Mouse (Mus musculus) stomach, embryonic 15.5 days (tissue): ENCODE results near the gene Olfr630. TPM values are rescaled to one million over a fixed set of nuclear protein-coding genes. Genes with fewer than 3 reads are reported as not detected.
"Not testable (repeated sequence)": the region's sequence is repeated elsewhere in the genome, so short reads cannot be mapped to it uniquely, and the experiment has no call there.

Source experiments
- ATAC-seq: fragments of 200-750 bp; cut with Nextera tagmentation; 2 replicates; pipeline ENCODE4 v1.8.0; 2017; ENCODE audit warnings: low read depth, moderate number of reproducible peaks, moderate TSS enrichment; ENCODE audit not compliant: insufficient read depth, low FRiP score
- H3K27ac ChIP-seq: fragments of 300-500 bp; sonication (generic); 2 replicates; pipeline ENCODE4 v1.5.1; 2015; ENCODE audit warnings: mild to moderate bottlenecking, inconsistent platforms
- H3K27me3 ChIP-seq: fragments of 300-500 bp; sonication (generic); replicated peaks from 2 replicates; pipeline ENCODE4 v1.6.1; 2015; ENCODE audit warnings: inconsistent platforms
- H3K36me3 ChIP-seq: fragments of 300-500 bp; sonication (generic); 2 replicates; pipeline ENCODE4 v1.6.1; 2015; ENCODE audit warnings: inconsistent platforms
- H3K4me1 ChIP-seq: fragments of 300-500 bp; sonication (generic); 2 replicates; pipeline ENCODE4 v1.6.1; 2015; ENCODE audit warnings: inconsistent platforms
- H3K4me2 ChIP-seq: fragments of 300-500 bp; sonication (generic); 2 replicates; pipeline ENCODE4 v1.6.1; 2015; ENCODE audit warnings: mild to moderate bottlenecking, inconsistent platforms
- H3K4me3 ChIP-seq: fragments of 300-500 bp; sonication (generic); replicated peaks from 2 replicates; pipeline ENCODE4 v1.5.1; 2015; ENCODE audit warnings: inconsistent platforms
- H3K9ac ChIP-seq: fragments of 300-500 bp; sonication (generic); 2 replicates; pipeline ENCODE4 v1.6.1; 2015; ENCODE audit warnings: inconsistent platforms
- H3K9me3 ChIP-seq: fragments of 300-500 bp; sonication (generic); 2 replicates; pipeline ENCODE4 v1.6.1; 2016; ENCODE audit warnings: inconsistent platforms
- WGBS: fragments of 180-500 bp; shearing (Covaris S2); methylation state at CpG from one replicate; pipeline ENCODE4 v1.1.7; 2015; 5-methylcytosine and 5-hydroxymethylcytosine counted together
- polyA plus RNA-seq: library from polyadenylated mRNA; unstranded; fragments of >200 nt; fragmentation: Nextera tagmentation; extraction: Ambion mirVana; gene quantifications from 2 replicates; pipeline ENCODE4 v1.2.1, GENCODE M21; 2015

Olfr630 gene
- polyA plus RNA-seq: not detected in 2 replicates

DNA sequence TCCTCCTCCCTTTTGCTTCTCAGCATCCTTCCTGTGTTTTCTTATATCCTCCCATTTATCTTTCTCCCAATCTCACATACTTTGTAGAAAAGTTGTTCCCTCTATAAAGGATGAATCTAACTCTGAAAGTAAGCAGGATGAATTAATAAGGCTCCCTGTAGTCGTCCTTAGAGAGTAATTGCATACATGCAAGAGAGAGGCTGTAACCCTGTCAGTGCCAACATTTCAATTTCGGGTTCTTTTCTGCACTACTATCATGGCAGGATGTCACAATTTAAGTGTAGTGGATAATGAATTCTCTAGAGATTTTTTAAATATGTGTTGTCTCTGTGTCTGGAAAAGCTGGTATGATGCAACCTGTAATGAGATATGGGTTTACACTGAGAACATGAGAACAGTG is at the start of gene Olfr630:
Olfr630 (minus strand) TSS at position 101 of the 400 bp plus-strand sequence.
- H3K27ac ChIP-seq: no peak within 1 kb of the TSS
- WGBS: 40% methylated on average over 2 of the region's 2 CpGs
- no peaks in the 10 kb centered on the region for H3K9me3 ChIP-seq
- H3K4me1 ChIP-seq: no peaks in the 10 kb centered on the region
- no peak within 1 kb of the TSS for H3K4me3 ChIP-seq
- no peak for ATAC-seq
- H3K27me3 ChIP-seq: no peaks in the 10 kb centered on the region
- no peaks in the 10 kb centered on the region for H3K36me3 ChIP-seq
- no peak within 1 kb of the TSS for H3K4me2 ChIP-seq
- no peak within 1 kb of the TSS for H3K9ac ChIP-seq

DNA sequence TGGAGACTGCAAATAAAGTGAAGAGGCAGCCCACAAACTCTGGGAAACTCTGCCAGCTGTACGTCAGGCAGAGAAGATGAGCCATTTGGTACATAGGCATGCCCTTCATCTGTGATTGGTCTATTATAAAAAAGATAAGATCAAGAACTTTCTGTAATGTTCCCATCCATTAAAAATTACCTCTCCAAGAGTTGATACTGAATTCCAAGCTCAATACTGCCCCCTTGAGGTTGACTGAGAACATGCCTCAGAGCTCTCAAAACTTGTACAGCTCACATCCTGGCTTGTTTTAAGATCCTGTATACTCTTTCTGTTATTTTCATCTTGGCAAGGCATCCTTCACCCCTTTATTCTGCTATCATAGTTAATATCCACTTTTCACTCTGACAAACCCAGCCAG is 49.7 kb upstream of the Olfr630 start:
- no peaks in the 10 kb centered on the region for H3K36me3 ChIP-seq
- H3K27me3 ChIP-seq: no peaks in the 10 kb centered on the region
- no peak overlapping the region for H3K9ac ChIP-seq
- no peaks in the 10 kb centered on the region for H3K9me3 ChIP-seq
- no peak overlapping the region for H3K27ac ChIP-seq
- no peaks in the 10 kb centered on the region for H3K4me1 ChIP-seq
- H3K4me2 ChIP-seq: no peak overlapping the region
- no peak for ATAC-seq
- 58% methylated on average over 1 of the region's 1 CpGs for WGBS
- no peak overlapping the region for H3K4me3 ChIP-seq

DNA sequence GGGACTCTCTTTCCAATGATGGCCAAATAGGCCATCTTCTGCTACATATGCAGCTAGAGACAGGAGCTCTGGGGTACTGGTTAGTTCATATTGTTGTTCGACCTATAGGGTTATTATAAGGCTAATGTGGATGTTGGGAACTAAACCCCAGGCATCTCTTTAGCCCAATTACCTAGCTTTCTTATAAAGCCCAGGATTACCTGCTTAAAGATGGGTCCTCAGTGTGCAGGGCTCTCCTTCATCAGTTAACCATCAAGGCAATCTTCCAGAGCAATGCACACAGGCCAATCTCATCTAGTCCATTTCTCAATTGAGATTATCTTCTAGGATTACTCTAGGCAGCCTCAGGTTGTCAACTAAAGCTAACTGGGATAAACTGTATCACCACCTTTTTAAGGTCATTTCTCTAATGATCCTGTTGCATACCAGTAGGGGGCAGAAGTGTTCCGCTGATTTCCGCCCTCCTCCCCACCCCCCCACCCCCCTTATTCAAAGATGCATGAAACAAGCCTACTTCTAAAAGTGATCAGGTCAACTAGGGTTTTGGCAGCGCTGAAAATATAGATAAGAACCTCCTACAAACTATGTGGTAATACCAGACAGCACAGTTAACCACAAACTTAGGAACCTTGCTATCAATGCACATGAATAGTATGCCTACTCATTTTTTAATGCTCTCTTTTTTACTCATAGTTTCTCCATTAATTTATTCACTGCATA is 35.7 kb upstream of the Olfr630 start:
- no peaks in the 10 kb centered on the region for H3K27me3 ChIP-seq
- H3K27ac ChIP-seq: no peak overlapping the region
- 16% methylated on average over 4 of the region's 4 CpGs for WGBS
- H3K4me3 ChIP-seq: no peak overlapping the region
- ATAC-seq: no peak
- H3K9me3 ChIP-seq: no peaks in the 10 kb centered on the region
- H3K36me3 ChIP-seq: no peaks in the 10 kb centered on the region
- no peaks in the 10 kb centered on the region for H3K4me1 ChIP-seq
- H3K4me2 ChIP-seq: no peak overlapping the region
- no peak overlapping the region for H3K9ac ChIP-seq

DNA sequence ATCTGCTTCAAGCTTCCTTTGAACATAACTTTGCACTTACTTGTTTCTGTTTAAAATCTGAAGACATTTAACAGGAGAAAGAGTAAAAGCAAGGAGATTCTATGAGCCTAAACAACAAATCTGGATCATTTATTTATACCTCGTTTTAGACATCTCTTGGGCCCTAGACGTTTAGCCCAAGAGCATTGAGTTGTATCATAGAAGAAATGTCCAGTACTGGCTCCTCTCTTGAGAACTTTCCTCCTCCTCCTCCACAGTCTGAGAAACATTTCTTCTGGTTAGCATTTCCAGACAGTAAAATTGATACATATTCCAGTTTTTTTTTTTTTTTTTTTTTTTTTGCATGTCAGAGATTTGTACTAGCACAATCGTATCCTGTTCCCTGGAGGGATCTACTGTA is 34.6 kb upstream of the Olfr630 start, which contains the start of gene Olfr67:
Olfr67 (minus strand) TSS at position 101 of the 400 bp plus-strand sequence.
- H3K4me3 ChIP-seq: no peak within 1 kb of the TSS
- no peaks in the 10 kb centered on the region for H3K9me3 ChIP-seq
- no peak within 1 kb of the TSS for H3K27ac ChIP-seq
- H3K4me2 ChIP-seq: no peak within 1 kb of the TSS
- H3K4me1 ChIP-seq: no peaks in the 10 kb centered on the region
- H3K27me3 ChIP-seq: no peaks in the 10 kb centered on the region
- H3K9ac ChIP-seq: no peak within 1 kb of the TSS
- H3K36me3 ChIP-seq: no peaks in the 10 kb centered on the region
- WGBS: 70% methylated on average over 3 of the region's 3 CpGs
- no peak for ATAC-seq

DNA sequence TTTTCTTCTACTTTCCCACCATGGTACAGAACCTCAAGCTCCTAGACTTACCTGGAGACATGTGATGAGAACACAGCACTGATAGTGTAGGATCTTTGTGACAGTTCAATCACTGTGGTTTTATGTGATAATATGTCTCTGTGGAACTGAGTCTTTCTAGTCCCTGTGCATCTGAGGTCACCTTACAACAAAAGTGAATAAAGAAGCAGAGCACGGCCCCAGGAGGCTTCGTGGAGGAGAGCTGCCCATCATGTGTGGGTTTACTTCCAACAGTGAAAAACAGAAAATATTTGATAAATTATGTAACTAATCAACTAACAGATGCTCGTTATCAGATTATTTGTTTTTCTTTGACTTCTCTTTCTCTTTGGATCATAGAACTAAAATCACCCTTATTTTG is 22.5 kb upstream of the Olfr630 start, which contains the start of gene Olfr68:
Olfr68 (minus strand) TSS at position 101 of the 400 bp plus-strand sequence.
- H3K4me2 ChIP-seq: no peak within 1 kb of the TSS
- H3K9me3 ChIP-seq: no peaks in the 10 kb centered on the region
- H3K9ac ChIP-seq: no peak within 1 kb of the TSS
- no peaks in the 10 kb centered on the region for H3K27me3 ChIP-seq
- 75% methylated on average over 3 of the region's 3 CpGs for WGBS
- no peak for ATAC-seq
- no peaks in the 10 kb centered on the region for H3K36me3 ChIP-seq
- no peak within 1 kb of the TSS for H3K4me3 ChIP-seq
- H3K4me1 ChIP-seq: no peaks in the 10 kb centered on the region
- H3K27ac ChIP-seq: no peak within 1 kb of the TSS

DNA sequence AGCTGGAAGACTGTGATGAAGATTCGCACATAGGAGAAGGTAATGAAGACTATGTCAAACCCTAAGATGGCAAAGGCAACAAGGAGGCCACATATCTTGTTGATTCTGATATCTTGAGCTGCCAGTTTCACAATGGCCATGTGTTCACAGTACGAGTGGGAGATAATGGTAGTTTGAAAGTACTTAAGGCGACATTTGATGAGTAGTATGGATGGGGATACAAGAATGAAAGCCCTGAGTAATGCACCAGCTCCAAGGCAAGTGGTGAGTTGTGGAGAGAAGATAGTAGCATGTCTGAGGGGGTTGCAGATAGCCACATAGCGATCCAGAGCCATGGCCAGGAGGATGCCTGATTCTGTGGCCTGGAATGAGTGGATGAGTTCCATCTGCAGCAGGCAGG is 20.5 kb upstream of the Olfr630 start:
- not testable (repeated sequence) for H3K27ac ChIP-seq, H3K27me3 ChIP-seq, H3K4me1 ChIP-seq, H3K9ac ChIP-seq, H3K4me2 ChIP-seq, H3K9me3 ChIP-seq, H3K4me3 ChIP-seq, H3K36me3 ChIP-seq, ATAC-seq
- WGBS: 81% methylated on average over 4 of the region's 4 CpGs

DNA sequence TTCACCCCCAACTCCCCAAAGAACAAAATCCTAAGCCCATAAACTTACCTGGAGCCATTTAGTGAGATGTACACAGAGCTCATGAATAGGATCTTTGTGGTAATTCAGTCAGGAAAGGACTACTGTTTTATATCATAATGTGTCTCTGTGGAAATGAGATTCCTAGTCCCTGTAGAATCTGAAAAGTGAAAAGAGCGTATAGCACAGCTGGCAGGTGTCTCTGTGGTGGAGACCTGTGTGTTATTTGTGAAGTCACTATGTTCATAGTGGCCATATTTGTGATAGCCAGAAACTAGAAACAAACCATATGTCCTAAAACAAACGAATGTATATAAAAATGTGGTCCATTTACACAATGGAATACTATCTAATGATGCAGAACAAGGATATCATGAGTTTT is 14.4 kb upstream of the Olfr630 start, which contains the start of gene Olfr69:
Olfr69 (minus strand) TSS at position 101 of the 400 bp plus-strand sequence.
- H3K36me3 ChIP-seq: no peaks in the 10 kb centered on the region
- H3K9me3 ChIP-seq: no peaks in the 10 kb centered on the region
- no peak within 1 kb of the TSS for H3K9ac ChIP-seq
- no peak within 1 kb of the TSS for H3K4me2 ChIP-seq
- ATAC-seq: no peak
- 72% methylated on average over 2 of the region's 2 CpGs for WGBS
- no peaks in the 10 kb centered on the region for H3K4me1 ChIP-seq
- H3K4me3 ChIP-seq: no peak within 1 kb of the TSS
- no peak within 1 kb of the TSS for H3K27ac ChIP-seq
- no peaks in the 10 kb centered on the region for H3K27me3 ChIP-seq

DNA sequence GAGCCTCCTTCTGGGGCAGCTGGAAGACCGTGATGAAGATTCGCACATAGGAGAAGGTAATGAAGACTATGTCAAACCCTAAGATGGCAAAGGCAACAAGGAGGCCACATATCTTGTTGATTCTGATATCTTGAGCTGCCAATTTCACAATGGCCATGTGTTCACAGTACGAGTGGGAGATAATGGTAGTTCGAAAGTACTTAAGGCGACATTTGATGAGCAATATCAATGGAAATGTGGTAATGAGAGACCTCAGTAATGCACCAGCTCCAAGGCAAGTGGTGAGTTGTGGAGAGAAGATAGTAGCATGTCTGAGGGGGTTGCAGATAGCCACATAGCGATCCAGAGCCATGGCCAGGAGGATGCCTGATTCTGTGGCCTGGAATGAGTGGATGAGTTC is 10.6 kb upstream of the Olfr630 start:
- H3K27me3 ChIP-seq, H3K9me3 ChIP-seq, H3K36me3 ChIP-seq, ATAC-seq, H3K4me2 ChIP-seq, H3K27ac ChIP-seq, H3K9ac ChIP-seq, H3K4me3 ChIP-seq, H3K4me1 ChIP-seq: not testable (repeated sequence)
- WGBS: 78% methylated on average over 6 of the region's 6 CpGs

DNA sequence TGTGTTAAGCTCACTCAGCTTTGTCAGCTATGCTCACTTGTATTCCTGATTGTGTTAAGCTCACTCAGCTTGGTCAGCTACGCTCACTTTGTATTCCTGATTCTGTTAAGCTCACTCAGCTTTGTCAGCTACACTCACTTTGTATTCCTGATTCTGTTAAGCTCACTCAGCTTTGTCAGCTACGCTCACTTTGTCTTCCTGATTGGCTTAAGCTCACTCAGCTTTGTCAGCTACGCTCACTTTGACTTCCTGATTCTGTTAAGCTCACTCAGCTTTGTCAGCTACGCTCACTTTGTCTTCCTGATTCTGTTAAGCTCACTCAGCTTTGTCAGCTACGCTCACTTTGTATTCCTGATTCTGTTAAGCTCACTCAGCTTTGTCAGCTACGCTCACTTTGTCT is 5.1 kb upstream of the Olfr630 start:
- 89% methylated on average over 6 of the region's 6 CpGs for WGBS
- H3K4me3 ChIP-seq, H3K27me3 ChIP-seq, H3K9me3 ChIP-seq, H3K4me2 ChIP-seq, H3K36me3 ChIP-seq, H3K27ac ChIP-seq, H3K9ac ChIP-seq, H3K4me1 ChIP-seq, ATAC-seq: not testable (repeated sequence)

DNA sequence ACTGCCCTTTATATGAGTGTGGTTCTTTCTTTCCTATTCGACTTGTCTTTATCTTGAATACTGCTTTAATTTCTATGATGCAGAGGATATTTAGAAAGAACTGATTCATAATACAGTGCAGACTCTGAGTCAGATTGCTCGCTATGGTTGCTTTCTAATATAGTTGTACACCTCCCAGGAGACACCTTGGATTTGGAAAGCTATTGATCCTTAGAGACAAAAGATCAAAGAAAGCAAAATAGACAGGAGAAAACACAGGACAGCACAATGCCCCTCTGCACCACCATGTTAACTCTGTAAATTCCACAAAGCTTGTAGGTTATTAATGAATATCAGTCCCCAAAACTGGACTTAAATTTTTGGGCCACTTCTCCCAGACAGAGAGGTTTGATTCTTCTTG is 12.3 kb downstream of the Olfr630 start, which contains the start of gene Olfr629:
Olfr629 (minus strand) TSS at position 101 of the 400 bp plus-strand sequence.
- Histone ChIP-seq H3K9me3 (no peaks in the 10 kb centered on the region), H3K9ac (no peak within 1 kb of the TSS), H3K4me2 (no peak within 1 kb of the TSS), H3K27me3 (no peaks in the 10 kb centered on the region), H3K36me3 (no peaks in the 10 kb centered on the region), H3K4me1 (no peaks in the 10 kb centered on the region), H3K4me3 (no peak within 1 kb of the TSS), H3K27ac (no peak within 1 kb of the TSS)
- WGBS: 76% methylated on average over 2 of the region's 2 CpGs
- ATAC-seq: no peak

DNA sequence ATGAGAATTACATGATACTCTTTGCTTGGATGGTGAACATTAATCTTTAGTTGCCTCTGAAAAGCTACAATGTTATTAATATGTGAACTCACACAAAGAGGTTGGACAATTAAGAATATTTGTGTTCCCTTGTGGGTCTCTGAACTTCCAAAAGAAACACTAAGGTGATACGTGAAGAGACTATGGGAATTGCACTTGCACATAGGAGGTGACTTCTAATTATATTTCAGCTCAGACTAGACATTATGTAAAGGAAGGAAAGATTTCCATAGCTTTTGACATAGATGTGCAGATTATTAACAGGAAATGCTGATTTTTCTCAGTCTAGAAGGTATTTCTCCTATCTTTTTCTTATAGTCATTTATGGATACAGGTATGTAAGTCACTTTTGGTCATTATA is 27.1 kb downstream of the Olfr630 start, which contains the start of gene Olfr628:
Olfr628 (plus strand) TSS at position 301 of the 400 bp plus-strand sequence.
- Histone ChIP-seq H3K36me3 (no peaks in the 10 kb centered on the region), H3K4me1 (no peaks in the 10 kb centered on the region), H3K27ac (no peak within 1 kb of the TSS), H3K4me3 (no peak within 1 kb of the TSS), H3K9ac (no peak within 1 kb of the TSS), H3K9me3 (no peaks in the 10 kb centered on the region), H3K27me3 (no peaks in the 10 kb centered on the region), H3K4me2 (no peak within 1 kb of the TSS)
- ATAC-seq: no peak
- 80% methylated on average over 1 of the region's 1 CpGs for WGBS

DNA sequence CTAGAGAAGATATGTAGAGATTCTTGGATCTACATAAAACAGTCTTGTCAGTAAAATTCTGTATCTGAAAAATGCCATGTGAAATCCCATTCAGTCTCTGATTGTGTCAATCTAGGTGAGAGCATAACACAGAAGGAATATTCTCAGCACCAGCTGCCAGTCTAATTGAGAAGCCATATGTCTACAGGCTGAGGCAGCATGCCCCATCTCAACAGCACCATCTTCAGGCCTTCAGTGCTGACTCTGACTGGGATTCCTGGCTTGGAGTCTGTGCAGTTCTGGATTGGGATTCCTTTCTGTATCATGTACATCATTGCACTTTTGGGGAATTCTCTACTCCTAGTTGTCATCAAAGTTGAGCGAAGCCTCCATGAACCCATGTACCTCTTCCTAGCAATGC is 40.7 kb downstream of the Olfr630 start:
- not testable (repeated sequence) for H3K36me3 ChIP-seq, H3K4me3 ChIP-seq, H3K27me3 ChIP-seq, ATAC-seq, H3K27ac ChIP-seq, H3K4me2 ChIP-seq, H3K9me3 ChIP-seq, H3K4me1 ChIP-seq, H3K9ac ChIP-seq
- WGBS: 97% methylated on average over 1 of the region's 1 CpGs
